Mouse (Mus musculus) embryonic facial prominence, embryonic 15.5 days (tissue): ENCODE data around the gene Cfap126. TPM values are rescaled to one million over a fixed set of nuclear protein-coding genes. Genes with fewer than 3 reads are reported as not detected.

ENCODE experiments used
- ATAC-seq: fragments of 200-750 bp; cut with Nextera tagmentation; 2 replicates; pipeline ENCODE4 v1.8.0; 2017; ENCODE audit warnings: low read depth, moderate TSS enrichment; ENCODE audit not compliant: insufficient number of reproducible peaks, low FRiP score, low TSS enrichment
- H3K27ac ChIP-seq: fragments of 300-500 bp; sonication (generic); replicated peaks from 2 replicates; pipeline ENCODE4 v1.5.1; 2015; ENCODE audit warnings: mild to moderate bottlenecking, inconsistent platforms
- H3K27me3 ChIP-seq: fragments of 300-500 bp; sonication (generic); 2 replicates; pipeline ENCODE4 v1.6.1; 2015; ENCODE audit warnings: inconsistent platforms
- H3K36me3 ChIP-seq: fragments of 300-500 bp; sonication (generic); 2 replicates; pipeline ENCODE4 v1.6.1; 2015; ENCODE audit warnings: mild to moderate bottlenecking, inconsistent platforms
- H3K4me1 ChIP-seq: fragments of 300-500 bp; sonication (generic); 2 replicates; pipeline ENCODE4 v1.6.1; 2015; ENCODE audit warnings: inconsistent platforms
- H3K4me2 ChIP-seq: fragments of 300-500 bp; sonication (generic); replicated peaks from 2 replicates; pipeline ENCODE4 v1.6.1; 2015; ENCODE audit warnings: mild to moderate bottlenecking, inconsistent platforms
- H3K4me3 ChIP-seq: fragments of 300-500 bp; sonication (generic); replicated peaks from 2 replicates; pipeline ENCODE4 v1.5.1; 2015; ENCODE audit warnings: mild to moderate bottlenecking, inconsistent platforms
- H3K9ac ChIP-seq: fragments of 300-500 bp; sonication (generic); 2 replicates; pipeline ENCODE4 v1.6.1; 2015; ENCODE audit warnings: inconsistent platforms
- H3K9me3 ChIP-seq: fragments of 300-500 bp; sonication (generic); replicated peaks from 2 replicates; pipeline ENCODE4 v1.6.1; 2016; ENCODE audit warnings: inconsistent platforms
- WGBS: fragments of 180-500 bp; shearing (Covaris S2); methylation state at CpG from one replicate; pipeline ENCODE4 v1.1.7; 2015; 5-methylcytosine and 5-hydroxymethylcytosine counted together
- microRNA-seq: library from miRNA; unstranded; fragments of <30 nt; microRNA quantifications from one replicate; pipeline ENCODE4, GENCODE M21; 2016; ENCODE audit warnings: borderline number of aligned reads
- polyA plus RNA-seq: library from polyadenylated mRNA; unstranded; fragments of >200 nt; fragmentation: Nextera tagmentation; extraction: Ambion mirVana; gene quantifications from 2 replicates; pipeline ENCODE4 v1.2.1, GENCODE M21; 2015

Gene Cfap126
- polyA plus RNA-seq, 1 experiment from 2014 or later = 28.6 TPM

- no peaks in the 10 kb centered on the region for H3K9me3 ChIP-seq
- H3K27ac ChIP-seq = no peak overlapping the region
- peaks cover 12% of the 10 kb centered on the region for H3K4me1 ChIP-seq
- H3K27me3 ChIP-seq = peaks cover 16% of the 10 kb centered on the region
- peak overlapping the region; percentile 55 for H3K4me2 ChIP-seq
- 0 out of 2 replicates have a peak, but pooled peaks have one; percentile 31 for ATAC-seq
- H3K9ac ChIP-seq = no peak overlapping the region
- 4% methylated on average over 15 of the region's 15 CpGs for WGBS
- no peaks in the 10 kb centered on the region for H3K36me3 ChIP-seq
- peak overlapping the region; percentile 35 for H3K4me3 ChIP-seq
Measured at GRCm38 (mm10) chr1:171159485-171159975, 45.8 kb downstream of the Cfap126 start.

- H3K36me3 ChIP-seq = no peaks in the 10 kb centered on the region
- no peak overlapping the region for H3K4me2 ChIP-seq
- no peak for ATAC-seq
- H3K27ac ChIP-seq = no peak overlapping the region
- no peaks in the 10 kb centered on the region for H3K9me3 ChIP-seq
- H3K4me1 ChIP-seq = peaks cover 12% of the 10 kb centered on the region
- WGBS = 78% methylated on average over 3 of the region's 3 CpGs
- H3K27me3 ChIP-seq = peaks cover 13% of the 10 kb centered on the region
- no peak overlapping the region for H3K4me3 ChIP-seq
- H3K9ac ChIP-seq = no peak overlapping the region
Measured at GRCm38 (mm10) chr1:171162526-171162925, 48.8 kb downstream of the Cfap126 start.

- 43% methylated on average over 3 of the region's 3 CpGs for WGBS
- Histone ChIP-seq H3K27ac (no peak overlapping the region), H3K4me2 (no peak overlapping the region), H3K4me1 (peaks cover 11% of the 10 kb centered on the region), H3K4me3 (no peak overlapping the region), H3K27me3 (peaks cover 7% of the 10 kb centered on the region; the same call in 1 of the 2 replicates), H3K36me3 (no peaks in the 10 kb centered on the region), H3K9ac (no peak overlapping the region), H3K9me3 (no peaks in the 10 kb centered on the region)
- ATAC-seq = no peak
Measured at GRCm38 (mm10) chr1:171164258-171164657, 50.5 kb downstream of the Cfap126 start.

- Histone ChIP-seq H3K27me3 (no peaks in the 10 kb centered on the region; the same call in 1 of the 2 replicates), H3K36me3 (no peaks in the 10 kb centered on the region), H3K4me3 (no peak overlapping the region), H3K4me1 (no peaks in the 10 kb centered on the region), H3K9ac (no peak overlapping the region), H3K27ac (no peak overlapping the region), H3K4me2 (no peak overlapping the region), H3K9me3 (no peaks in the 10 kb centered on the region)
- no peak for ATAC-seq
- 75% methylated on average over 5 of the region's 5 CpGs for WGBS
Measured at GRCm38 (mm10) chr1:171165629-171166345, 52.1 kb downstream of the Cfap126 start.

GRCm38 (mm10) chr1:171168906-171169305, 55.2 kb downstream of the Cfap126 start:
- no peak overlapping the region for H3K4me3 ChIP-seq
- H3K4me2 ChIP-seq = no peak overlapping the region
- H3K9me3 ChIP-seq = no peaks in the 10 kb centered on the region
- no peak overlapping the region for H3K9ac ChIP-seq
- H3K4me1 ChIP-seq = no peaks in the 10 kb centered on the region
- no peaks in the 10 kb centered on the region for H3K36me3 ChIP-seq
- no peak for ATAC-seq
- no peak overlapping the region for H3K27ac ChIP-seq
- WGBS = 86% methylated on average over 12 of the region's 12 CpGs
- no peaks in the 10 kb centered on the region for H3K27me3 ChIP-seq

- no peaks in the 10 kb centered on the region for H3K4me1 ChIP-seq
- no peak overlapping the region for H3K4me3 ChIP-seq
- H3K9me3 ChIP-seq = no peaks in the 10 kb centered on the region
- H3K36me3 ChIP-seq = no peaks in the 10 kb centered on the region
- H3K9ac ChIP-seq = no peak overlapping the region
- H3K4me2 ChIP-seq = no peak overlapping the region
- H3K27me3 ChIP-seq = no peaks in the 10 kb centered on the region
- ATAC-seq = no peak
- H3K27ac ChIP-seq = no peak overlapping the region
- 53% methylated on average over 3 of the region's 3 CpGs for WGBS
Measured at GRCm38 (mm10) chr1:171169913-171170312, 56.2 kb downstream of the Cfap126 start.

- Histone ChIP-seq H3K9ac (no peak overlapping the region), H3K36me3 (no peaks in the 10 kb centered on the region), H3K4me1 (no peaks in the 10 kb centered on the region), H3K4me2 (no peak overlapping the region), H3K27me3 (no peaks in the 10 kb centered on the region), H3K9me3 (no peaks in the 10 kb centered on the region), H3K27ac (no peak overlapping the region), H3K4me3 (no peak overlapping the region)
- WGBS = 50% methylated on average over 3 of the region's 3 CpGs
- no peak for ATAC-seq
Measured at GRCm38 (mm10) chr1:171171138-171171537, 57.4 kb downstream of the Cfap126 start.

GRCm38 (mm10) chr1:171172779-171173178, 59.1 kb downstream of the Cfap126 start:
- 93% methylated on average over 8 of the region's 8 CpGs for whole genome bisulfite sequencing
- no peaks in the 10 kb centered on the region for H3K4me1 ChIP-seq
- H3K9me3 ChIP-seq = no peaks in the 10 kb centered on the region
- H3K27me3 ChIP-seq = no peaks in the 10 kb centered on the region
- no peak overlapping the region for H3K27ac ChIP-seq
- H3K36me3 ChIP-seq = no peaks in the 10 kb centered on the region
- H3K4me2 ChIP-seq = no peak overlapping the region
- H3K4me3 ChIP-seq = no peak overlapping the region
- no peak overlapping the region for H3K9ac ChIP-seq
- no peak for ATAC-seq

Small RNAs within 50 kb of the gene (microRNA-seq; reads per million reads assigned to microRNA genes)
- gene Gm27552 = not detected
- gene Gm27844 = not detected
- gene Mir6546 = 0.69 reads per million

Other genes starting within 250 kb of the Cfap126 start
- 8.9 and 9.2 TPM in 2 replicates for gene Atf6, start 246.1 kb upstream of the Cfap126 start, polyA plus RNA-seq
- gene Gm26620, start 228.9 kb upstream of the Cfap126 start, polyA plus RNA-seq = 0.33 and 0.72 TPM in 2 replicates
- 41.0 and 43.5 TPM in 2 replicates for gene Dusp12, start 228.4 kb upstream of the Cfap126 start, polyA plus RNA-seq
- gene Fcrlb, start 201.0 kb upstream of the Cfap126 start, polyA plus RNA-seq = 0.12 TPM in 1 of 2 replicates, not detected in the other
- not detected in 2 replicates for gene Fcrla, start 186.3 kb upstream of the Cfap126 start, polyA plus RNA-seq
- 4.3 and 4.5 TPM in 2 replicates for gene Fcgr2b, start 137.4 kb upstream of the Cfap126 start, polyA plus RNA-seq
- 0.53 and 1.8 TPM in 2 replicates for gene Fcgr4, start 95.0 kb upstream of the Cfap126 start, polyA plus RNA-seq
- gene Fcgr3, start 49.0 kb upstream of the Cfap126 start, polyA plus RNA-seq = 25.6 and 26.1 TPM in 2 replicates
- 261 and 274 TPM in 2 replicates for gene Sdhc, start 36.7 kb downstream of the Cfap126 start, polyA plus RNA-seq
- gene Mpz, start 36.8 kb downstream of the Cfap126 start, polyA plus RNA-seq = 6.8 and 8.5 TPM in 2 replicates
- 35.8 and 38.1 TPM in 2 replicates for gene Pcp4l1, start 82.3 kb downstream of the Cfap126 start, polyA plus RNA-seq
- 0.24 and 0.42 TPM in 2 replicates for gene Nr1i3, start 100.1 kb downstream of the Cfap126 start, polyA plus RNA-seq
- 29.5 and 30.0 TPM in 2 replicates for gene Tomm40l, start 108.6 kb downstream of the Cfap126 start, polyA plus RNA-seq
- gene Apoa2, start 111.1 kb downstream of the Cfap126 start, polyA plus RNA-seq = 1.3 and 1.9 TPM in 2 replicates
- 92.7 and 101 TPM in 2 replicates for gene Fcer1g, start 120.4 kb downstream of the Cfap126 start, polyA plus RNA-seq
- gene Adamts4, start 136.5 kb downstream of the Cfap126 start, polyA plus RNA-seq = 26.0 and 26.6 TPM in 2 replicates
- gene Ndufs2, start 137.5 kb downstream of the Cfap126 start, polyA plus RNA-seq = 217 and 248 TPM in 2 replicates
- gene B4galt3, start 156.4 kb downstream of the Cfap126 start, polyA plus RNA-seq = 75.5 and 86.7 TPM in 2 replicates
- gene Ppox, start 167.3 kb downstream of the Cfap126 start, polyA plus RNA-seq = 56.9 and 58.2 TPM in 2 replicates
- gene Usp21, start 174.1 kb downstream of the Cfap126 start, polyA plus RNA-seq = 85.1 and 91.1 TPM in 2 replicates
- gene Ufc1, start 181.1 kb downstream of the Cfap126 start, polyA plus RNA-seq = 107 and 112 TPM in 2 replicates
- gene Dedd, start 215.2 kb downstream of the Cfap126 start, polyA plus RNA-seq = 53.2 and 55.1 TPM in 2 replicates
- 41.7 and 44.7 TPM in 2 replicates for gene Nit1, start 231.7 kb downstream of the Cfap126 start, polyA plus RNA-seq
- 95.9 and 105 TPM in 2 replicates for gene Pfdn2, start 231.8 kb downstream of the Cfap126 start, polyA plus RNA-seq
- 4.5 and 9.1 TPM in 2 replicates for gene Klhdc9, start 246.9 kb downstream of the Cfap126 start, polyA plus RNA-seq